Mouse (Mus musculus) liver, adult 2 months (tissue): ENCODE measurements around the gene Mtln.

ENCODE experiments used
- CTCF ChIP-seq: fragments of 200-500 bp; IDR thresholded peaks from 2 replicates; pipeline ENCODE4 v1.5.1; 2011; ENCODE audit warnings: low read depth, low read length, control low read depth
- POLR2A ChIP-seq: fragments of 200-500 bp; IDR thresholded peaks from 2 replicates; pipeline ENCODE4 v1.6.1; 2011; ENCODE audit warnings: low read length, control low read depth; ENCODE audit not compliant: insufficient read depth; ENCODE audit errors: extremely low read depth

GRCm38 (mm10) chr2:127742637-127743036 is 49.7 kb downstream of the Mtln start:
- TF ChIP-seq POLR2A (no peak), CTCF (no peak)
